Mouse (Mus musculus) urinary bladder, postnatal 10 days (tissue): ENCODE data around the gene Ptgs1.

Experiments used
- DNase-seq: peaks from one replicate; pipeline ENCODE4 v3.0.0; 2022; ENCODE audit warnings: low spot score

The Ptgs1 gene

DNA sequence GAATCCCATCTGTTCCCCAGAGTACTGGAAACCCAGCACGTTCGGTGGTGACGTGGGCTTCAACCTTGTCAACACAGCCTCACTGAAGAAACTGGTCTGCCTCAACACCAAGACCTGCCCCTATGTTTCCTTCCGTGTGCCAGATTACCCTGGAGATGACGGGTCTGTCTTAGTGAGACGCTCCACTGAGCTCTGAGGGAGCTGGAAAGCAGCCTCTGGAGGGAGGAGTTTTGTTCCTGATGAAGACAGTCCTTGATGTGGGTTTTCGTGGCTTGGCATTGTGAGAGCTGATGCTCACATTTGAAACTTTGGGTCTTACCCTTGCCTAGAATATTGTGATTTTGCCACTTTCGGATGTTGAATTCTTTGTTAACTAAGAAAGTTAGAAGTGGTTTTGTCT lies 20.9 kb downstream of the Ptgs1 start:
- DNase-seq: no peak

GRCm38 (mm10) chr2:36252505-36252904 lies 22.3 kb downstream of the Ptgs1 start:
- DNase-seq: no peak

DNA sequence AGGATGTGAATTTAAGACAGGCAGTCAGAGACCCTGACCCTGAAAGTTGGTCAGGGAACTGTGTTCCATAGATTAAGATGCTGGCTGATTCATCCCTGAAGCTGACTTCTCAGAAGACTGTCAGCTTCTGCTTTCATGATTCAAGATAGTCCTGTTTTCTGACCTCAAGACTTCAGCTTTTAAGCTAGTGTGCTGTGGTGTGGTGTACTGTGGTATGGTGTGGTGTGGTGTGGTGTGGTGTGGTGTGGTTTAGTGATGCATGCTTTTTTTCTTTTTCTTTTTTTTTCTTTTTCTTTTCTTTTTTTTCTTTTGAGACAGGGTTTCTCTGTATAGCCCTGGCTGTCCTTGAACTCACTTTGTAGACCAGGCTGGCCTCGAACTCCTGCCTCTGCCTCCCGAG lies 24.2 kb downstream of the Ptgs1 start:
- no peak for DNase-seq

DNA sequence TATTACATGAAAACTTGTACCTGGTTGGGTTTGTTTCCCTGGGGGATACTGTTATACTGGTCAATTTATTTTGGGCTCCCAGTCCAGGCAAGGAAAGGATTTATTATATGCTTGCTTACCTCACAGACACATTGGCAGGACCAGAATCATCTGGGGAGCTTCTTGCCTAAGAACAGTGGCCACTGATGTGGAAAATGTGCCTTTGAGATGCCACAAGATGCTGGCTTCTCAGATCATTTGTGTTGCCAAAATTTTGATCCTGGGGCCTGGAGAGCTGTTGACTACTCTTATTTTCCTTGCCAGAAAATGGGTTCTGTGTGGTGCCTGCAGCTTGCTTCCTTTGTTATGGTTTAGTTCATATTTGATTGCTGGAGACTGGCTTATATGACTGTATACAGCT lies 26.7 kb downstream of the Ptgs1 start:
- DNase-seq: no peak

DNA sequence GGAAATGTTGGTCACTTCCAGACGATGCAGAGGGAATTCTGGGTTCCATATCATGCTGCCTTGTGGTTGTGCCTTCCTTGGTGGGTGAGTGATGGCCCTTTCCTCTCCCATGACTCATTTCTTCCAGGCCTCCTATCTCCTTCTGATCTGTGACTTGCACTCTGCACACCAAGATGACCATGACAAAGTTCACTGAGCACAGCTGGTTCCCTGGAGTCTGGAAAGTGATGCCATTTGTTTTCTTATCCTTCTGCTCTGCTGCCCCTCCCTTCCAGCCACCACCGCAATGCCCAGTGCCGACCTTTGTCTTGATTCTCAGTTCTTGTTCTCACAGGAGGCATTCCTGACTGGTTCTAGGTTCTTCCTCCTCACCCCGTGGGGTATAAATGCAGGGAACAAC lies 29.2 kb downstream of the Ptgs1 start:
- DNase-seq: no peak

- DNase-seq: no peak
Measured at GRCm38 (mm10) chr2:36259798-36260540, 29.7 kb downstream of the Ptgs1 start.

DNA sequence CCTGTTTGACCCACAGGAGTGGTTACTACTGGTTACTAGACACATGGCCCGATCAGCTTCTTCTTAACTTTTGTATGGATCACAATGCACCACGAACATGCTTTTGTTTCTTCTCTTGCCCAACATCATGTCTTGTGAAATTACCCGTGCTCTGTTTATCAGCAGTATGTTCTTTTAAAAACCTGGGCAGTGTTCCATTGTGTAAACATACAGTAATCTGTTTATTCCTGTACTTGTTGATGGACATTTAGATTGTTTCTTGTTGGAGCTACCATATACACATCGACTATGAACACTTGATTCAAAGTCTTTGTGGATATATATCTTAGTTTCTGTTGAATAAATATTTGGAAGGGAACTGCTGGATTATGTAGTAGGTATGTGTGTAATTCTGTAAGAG lies 31.8 kb downstream of the Ptgs1 start:
- DNase-seq: no peak

GRCm38 (mm10) chr2:36269458-36269857 lies 39.2 kb downstream of the Ptgs1 start:
- no peak for DNase-seq

GRCm38 (mm10) chr2:36270186-36270585 lies 40.0 kb downstream of the Ptgs1 start:
- no peak for DNase-seq

DNA sequence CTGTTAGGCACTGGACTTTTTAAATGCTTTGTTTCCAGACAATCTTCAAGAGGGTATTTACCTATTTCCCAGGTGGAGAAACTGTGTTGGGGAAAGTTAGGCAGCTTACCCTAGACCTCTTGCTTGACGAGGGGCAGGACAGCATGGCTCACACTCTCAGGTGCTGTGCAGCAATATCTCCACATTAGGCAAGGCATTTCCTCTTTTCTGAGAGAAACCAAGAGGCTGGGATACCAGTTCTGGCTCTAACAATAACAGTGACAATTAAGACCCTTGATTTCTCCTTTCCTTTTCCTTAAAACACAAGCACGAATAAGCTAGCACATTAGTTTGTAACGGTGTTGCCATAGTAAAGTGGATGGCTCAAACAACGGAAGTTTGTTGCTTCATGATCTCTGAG lies 40.9 kb downstream of the Ptgs1 start:
- no peak for DNase-seq

DNA sequence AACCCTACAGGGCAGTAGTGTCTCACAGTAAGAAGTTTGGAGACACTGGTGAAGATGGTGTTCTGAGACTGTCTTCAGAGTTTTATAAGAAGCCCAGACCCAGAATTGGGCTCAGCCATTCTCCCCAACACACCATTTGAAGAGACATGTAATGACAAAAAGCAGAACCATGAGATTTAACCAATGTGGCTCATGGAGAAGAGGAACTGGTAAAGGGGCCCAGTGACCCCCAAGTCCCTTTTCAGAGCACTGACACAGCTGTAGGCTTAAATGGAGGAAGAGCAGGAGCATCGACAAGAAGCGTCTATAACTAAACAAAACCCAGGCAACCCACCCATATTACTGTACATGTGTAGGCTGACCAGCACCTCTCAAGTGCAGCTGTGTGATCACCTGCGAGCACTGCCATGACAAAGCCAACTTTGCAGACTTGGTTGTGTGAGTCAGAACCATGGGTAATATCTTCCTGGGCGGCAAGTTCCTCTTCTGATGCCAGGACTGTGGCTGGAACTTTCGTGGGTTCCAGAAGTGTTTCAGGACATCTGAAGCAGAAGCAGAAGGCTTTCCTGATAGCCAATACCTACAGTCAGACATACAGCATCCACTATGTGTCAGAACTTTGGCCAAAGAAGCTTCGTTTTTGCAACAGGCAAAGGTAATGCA lies 42.2 kb downstream of the Ptgs1 start:
- no peak for DNase-seq

DNA sequence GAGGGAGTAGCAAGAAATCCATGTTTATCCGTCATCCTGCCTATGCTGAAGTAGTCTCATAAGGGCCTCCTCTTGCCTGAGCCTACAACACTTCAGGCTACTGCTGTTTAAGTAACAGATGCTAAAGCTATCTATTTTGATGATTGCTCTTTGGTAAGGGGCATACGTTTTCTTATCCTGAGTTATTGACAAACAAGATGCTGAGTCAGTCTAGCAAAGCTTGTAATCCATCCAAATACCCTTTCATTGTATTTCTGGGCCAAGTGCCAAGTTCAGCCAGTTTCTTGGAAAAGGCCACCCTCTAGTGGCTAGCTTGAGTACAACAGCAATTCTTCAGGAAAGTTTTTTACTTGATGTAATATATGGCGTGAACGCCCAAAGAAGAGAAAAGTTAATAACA lies 46.2 kb downstream of the Ptgs1 start:
- DNase-seq: no peak

GRCm38 (mm10) chr2:36278760-36279159 lies 48.5 kb downstream of the Ptgs1 start:
- DNase-seq: no peak

- DNase-seq: no peak
Measured at GRCm38 (mm10) chr2:36281138-36281537, 50.9 kb downstream of the Ptgs1 start.

DNA sequence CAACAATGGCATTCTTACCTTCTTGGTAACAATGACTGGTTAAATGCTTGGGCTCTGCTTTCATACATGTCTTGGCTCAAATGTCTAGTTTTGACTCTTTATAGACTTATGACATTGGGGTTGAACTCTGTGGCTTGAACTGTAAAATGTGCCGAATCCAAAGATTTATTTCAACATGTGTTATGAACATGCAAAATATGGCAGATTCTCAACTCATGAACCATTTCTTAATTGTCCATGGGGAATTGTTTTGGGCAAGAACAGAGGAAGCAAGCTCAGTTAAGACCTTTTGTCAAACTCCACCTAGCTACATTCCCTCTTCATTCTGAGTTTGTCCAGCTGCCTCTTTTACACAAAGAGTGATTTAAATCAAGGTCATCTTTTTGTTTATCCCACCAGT lies 52.1 kb downstream of the Ptgs1 start:
- DNase-seq: no peak
